Mouse (Mus musculus) liver, embryonic 14.5 days (tissue): ENCODE results near the gene Tbcc. TPM values are rescaled to one million over a fixed set of nuclear protein-coding genes. Genes with fewer than 3 reads are reported as not detected.

ENCODE experiments used
- ATAC-seq: fragments of 200-750 bp; cut with Nextera tagmentation; 2 replicates; pipeline ENCODE4 v1.8.0; 2017; ENCODE audit warnings: moderate number of reproducible peaks, mild to moderate bottlenecking, moderate library complexity; ENCODE audit not compliant: insufficient read depth
- DNase-seq, 3 experiments: peaks; one replicate each; pipeline ENCODE4 v3.0.0-alpha.2; 2012 to 2013; ENCODE audit warnings: low read depth in 3 of 3, low spot score in 3 of 3
- H3K27ac ChIP-seq: fragments of 300-500 bp; sonication (generic); 2 replicates; pipeline ENCODE4 v1.5.1; 2014; ENCODE audit warnings: moderate library complexity, mild to moderate bottlenecking, control low read depth, inconsistent platforms
- H3K27me3 ChIP-seq: fragments of 300-500 bp; sonication (generic); 2 replicates; pipeline ENCODE4 v1.6.1; 2014; ENCODE audit warnings: mild to moderate bottlenecking, low read length, moderate library complexity; ENCODE audit not compliant: control insufficient read depth, insufficient read depth
- H3K36me3 ChIP-seq: fragments of 300-500 bp; sonication (generic); replicated peaks from 2 replicates; pipeline ENCODE4 v1.6.1; 2014; ENCODE audit warnings: low read depth; ENCODE audit not compliant: control insufficient read depth, insufficient read depth
- H3K4me1 ChIP-seq, 2 experiments: fragments of 200-500 bp in 1 of 2; fragments of 300-500 bp in 1 of 2; sonication (generic) in 1 of 2; replicated peaks; 2 replicates each; pipeline ENCODE4 v1.6.1; 2012 to 2014; ENCODE audit warnings: antibody characterized with exemption in 1 of 2, inconsistent platforms in 1 of 2, low read length in 1 of 2; ENCODE audit not compliant: control insufficient read depth in 2 of 2, insufficient read depth in 2 of 2
- H3K4me2 ChIP-seq: fragments of 300-500 bp; sonication (generic); 2 replicates; pipeline ENCODE4 v1.6.1; 2014; ENCODE audit warnings: low read depth, mild to moderate bottlenecking, control low read depth, moderate library complexity
- H3K4me3 ChIP-seq, 2 experiments: fragments of 200-500 bp in 1 of 2; fragments of 300-500 bp in 1 of 2; sonication (generic) in 1 of 2; 2 replicates each; pipeline ENCODE4 v1.5.1; 2012 to 2014; ENCODE audit warnings: low read depth in 2 of 2, low read length in 2 of 2, mild to moderate bottlenecking in 2 of 2, control low read depth in 1 of 2, inconsistent platforms in 1 of 2, moderate library complexity in 1 of 2; ENCODE audit not compliant: insufficient read depth in 1 of 2
- H3K9ac ChIP-seq: fragments of 300-500 bp; sonication (generic); replicated peaks from 2 replicates; pipeline ENCODE4 v1.6.1; 2014; ENCODE audit warnings: mild to moderate bottlenecking, control low read depth, moderate library complexity
- H3K9me3 ChIP-seq: fragments of 300-500 bp; sonication (generic); 2 replicates; pipeline ENCODE4 v1.6.1; 2016; ENCODE audit warnings: low read length, mixed read lengths; ENCODE audit not compliant: control insufficient read depth
- CTCF ChIP-seq: IDR thresholded peaks from 2 replicates; pipeline ENCODE4 v1.5.1; 2016; ENCODE audit warnings: antibody characterized with exemption, low read depth, control low read depth
- EP300 ChIP-seq: IDR thresholded peaks from 2 replicates; pipeline ENCODE4 v1.6.1; 2016; ENCODE audit warnings: antibody characterized with exemption, low read depth
- WGBS: fragments of 180-500 bp; shearing (Covaris S2); extraction: QIAGEN DNeasy Blood & Tissue Kit; methylation state at CpG from one replicate; pipeline ENCODE4 v1.1.7; 2014; ENCODE audit not compliant: insufficient replicate concordance; 5-methylcytosine and 5-hydroxymethylcytosine counted together
- polyA plus RNA-seq, 2 experiments: library from polyadenylated mRNA; depleted of rRNA in 1 of 2; stranded (reverse) in 1 of 2; unstranded in 1 of 2; fragments of >200 nt; fragmentation: Nextera tagmentation in 1 of 2; extraction: Ambion mirVana in 1 of 2; gene quantifications; 2 replicates each; pipeline versions ENCODE4 v1.2.1 to v1.2.3; 2012 to 2014

Gene Tbcc
- polyA plus RNA-seq, 2 experiments: 9.4 to 23.1 TPM

DNA sequence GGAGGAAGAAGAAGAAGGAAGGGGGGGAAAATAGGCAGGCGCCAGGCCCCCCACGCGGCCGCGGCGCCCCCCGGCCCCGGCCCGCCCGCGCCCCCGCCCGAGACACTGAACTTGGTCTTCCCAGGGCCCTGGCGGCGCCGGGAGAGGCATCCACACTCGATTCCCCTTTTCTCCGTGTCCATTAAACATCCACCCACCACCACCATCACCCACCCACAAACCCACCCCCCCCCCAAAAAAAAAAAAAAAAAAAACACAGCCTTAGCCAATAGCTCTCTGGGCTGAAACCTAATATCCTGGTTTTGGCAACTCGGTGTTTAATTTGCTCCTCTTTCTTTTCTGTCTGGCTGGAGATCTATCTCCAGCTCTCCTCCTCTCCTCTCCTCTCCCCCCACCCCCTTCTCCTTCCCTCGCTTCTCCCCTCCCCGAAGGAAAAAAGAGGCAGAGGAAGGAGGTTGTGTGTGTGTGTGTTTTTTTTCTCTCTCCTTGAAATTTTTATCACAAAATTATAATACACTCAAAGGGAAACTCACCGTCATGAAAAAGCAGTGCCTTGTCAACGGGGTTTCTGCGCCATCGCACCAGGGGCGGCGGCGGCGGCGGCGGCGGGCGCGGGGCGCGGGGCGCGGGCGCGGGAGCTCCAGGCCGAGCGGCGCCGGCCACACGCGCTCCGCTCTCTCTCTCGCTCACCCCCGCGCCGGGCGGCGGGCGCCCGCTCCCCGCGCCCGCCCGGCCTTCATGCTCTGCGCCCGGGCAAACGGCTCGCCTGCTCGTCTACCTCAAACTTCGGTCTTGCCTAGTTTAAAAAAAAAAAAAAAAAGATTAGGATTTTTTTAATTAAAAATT, 32.4 kb upstream of the Tbcc start, which contains the start of gene Bicral:
TSS of gene Bicral (minus strand) at position 580 of the 846 bp plus-strand sequence.
- H3K4me2 ChIP-seq: peak within 1 kb of the TSS; percentile 65
- no peak for TF ChIP-seq CTCF
- no peak for TF ChIP-seq EP300
- H3K36me3 ChIP-seq: no peaks in the 10 kb centered on the region
- under 1% methylated on average over 62 of the region's 65 CpGs for WGBS
- H3K4me3 ChIP-seq: peak within 1 kb of the TSS; percentile 96 to 98
- no peaks in the 10 kb centered on the region for H3K27me3 ChIP-seq
- peaks cover 13 to 21% of the 10 kb centered on the region in 2 experiments for H3K4me1 ChIP-seq
- peak within 1 kb of the TSS; percentile 88 for H3K27ac ChIP-seq
- H3K9ac ChIP-seq: peak within 1 kb of the TSS; percentile 96
- ATAC-seq (peak; percentile 31), DNase-seq (peak in 1 of 3 experiments; percentile 24)
- H3K9me3 ChIP-seq: no peaks in the 10 kb centered on the region

DNA sequence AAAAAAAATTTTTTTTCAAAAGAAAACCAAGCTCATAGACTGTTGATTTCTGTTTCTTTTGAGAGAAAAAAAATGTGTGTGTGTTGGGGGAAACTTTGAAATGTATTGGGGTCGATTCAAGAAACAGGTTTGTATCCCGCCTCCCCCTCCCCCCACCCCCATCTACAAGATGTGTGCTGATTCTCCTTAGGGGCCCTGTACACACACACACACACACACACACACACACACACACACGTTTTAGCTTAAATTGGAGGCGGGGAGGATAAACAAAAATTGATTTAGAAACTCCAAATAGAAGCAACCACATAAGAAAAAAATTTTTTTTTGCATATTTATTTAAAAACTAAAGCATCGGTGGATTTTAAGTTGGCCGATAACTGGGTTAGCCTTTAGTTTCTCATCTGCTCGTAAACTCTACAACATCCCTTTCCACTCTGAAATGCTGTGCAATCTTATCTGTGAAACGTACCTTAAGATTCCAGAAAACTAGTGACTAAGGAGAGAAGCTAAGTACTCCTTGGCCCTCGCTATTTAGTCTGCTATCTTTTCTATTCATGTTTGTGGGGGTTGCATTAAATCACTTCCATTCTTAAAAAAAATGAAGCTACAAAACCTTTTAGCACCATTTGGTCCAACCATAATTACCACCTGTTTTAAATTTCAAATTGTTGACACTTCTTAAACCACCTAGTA, 31.6 kb upstream of the Tbcc start:
- no peaks in the 10 kb centered on the region for H3K27me3 ChIP-seq
- peak overlapping the region; percentile 65 for H3K4me2 ChIP-seq
- peak overlapping the region; percentile 96 for H3K9ac ChIP-seq
- ATAC-seq (no peak), DNase-seq (no peak)
- H3K36me3 ChIP-seq: no peaks in the 10 kb centered on the region
- peak overlapping the region; percentile 96 to 98; a peak in 3 of 4 replicates for H3K4me3 ChIP-seq
- H3K27ac ChIP-seq: peak overlapping the region; percentile 88
- 20% methylated on average over 9 of the region's 9 CpGs for WGBS
- H3K4me1 ChIP-seq: peaks cover 13 to 17% of the 10 kb centered on the region in 2 experiments
- TF ChIP-seq EP300 (no peak), CTCF (no peak)
- no peaks in the 10 kb centered on the region for H3K9me3 ChIP-seq

DNA sequence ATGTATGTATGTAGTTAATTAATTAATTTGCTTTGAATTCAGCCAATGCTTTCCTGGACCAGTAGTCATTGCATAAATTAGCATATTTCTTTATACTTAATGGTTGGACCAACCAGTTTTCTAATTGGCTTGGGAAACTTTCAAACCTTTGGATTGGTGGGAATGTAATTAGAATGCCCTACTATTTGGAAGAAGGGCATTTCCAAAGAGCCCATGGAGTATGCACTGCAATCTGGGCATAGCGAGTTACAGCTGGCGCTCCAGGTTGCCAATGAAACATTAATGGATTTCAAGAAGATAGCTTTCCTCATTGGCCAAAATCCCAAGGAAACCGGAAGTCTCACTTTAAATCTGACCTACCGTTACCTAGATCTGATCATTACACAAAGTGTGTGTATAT, 30.4 kb upstream of the Tbcc start:
- 89% methylated on average over 4 of the region's 4 CpGs for WGBS
- H3K4me3 ChIP-seq: no peak overlapping the region
- no peak overlapping the region for H3K9ac ChIP-seq
- H3K36me3 ChIP-seq: no peaks in the 10 kb centered on the region
- peaks cover 10 to 16% of the 10 kb centered on the region in 2 experiments for H3K4me1 ChIP-seq
- no peak for ATAC-seq
- no peaks in the 10 kb centered on the region for H3K9me3 ChIP-seq
- no peak for DNase-seq
- no peak overlapping the region for H3K27ac ChIP-seq
- no peaks in the 10 kb centered on the region for H3K27me3 ChIP-seq
- H3K4me2 ChIP-seq: no peak overlapping the region
- no peak for TF ChIP-seq EP300
- TF ChIP-seq CTCF: no peak

DNA sequence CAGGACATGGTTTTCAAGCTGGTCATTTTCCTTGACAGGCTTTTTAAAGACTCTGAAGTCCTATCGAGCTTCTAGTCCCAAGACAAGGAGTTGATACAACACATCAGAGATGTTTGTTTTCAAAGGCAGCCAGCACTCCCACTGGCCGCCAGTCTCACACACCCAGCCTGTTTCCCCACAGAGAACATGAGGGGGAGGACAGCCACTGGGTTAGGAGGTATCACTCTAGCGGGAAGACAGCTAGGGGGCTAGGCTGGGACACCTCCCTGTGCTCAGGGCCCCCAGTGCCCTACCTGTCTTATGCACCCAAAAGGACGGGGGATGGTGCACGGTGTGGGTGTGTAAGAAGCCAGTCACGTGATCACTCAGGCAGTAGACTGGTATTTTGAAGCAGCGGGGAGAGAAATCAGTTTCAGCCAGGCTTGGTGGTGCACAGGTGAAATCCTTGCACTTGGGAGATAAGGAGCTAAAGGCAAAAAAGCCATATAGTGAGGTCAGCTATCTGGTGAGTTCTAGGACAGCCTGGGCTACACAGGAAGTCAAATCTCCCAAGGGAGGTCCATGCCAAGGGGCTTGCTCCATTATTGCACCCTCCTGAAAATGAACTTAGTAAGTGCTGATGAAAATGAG, 25.8 kb upstream of the Tbcc start:
- Histone ChIP-seq H3K4me2 (no peak overlapping the region), H3K4me1 (peaks cover 0 to 9% of the 10 kb centered on the region in 2 experiments; a peak in 2 of 4 replicates), H3K27ac (no peak overlapping the region), H3K36me3 (no peaks in the 10 kb centered on the region), H3K4me3 (no peak overlapping the region), H3K9me3 (no peaks in the 10 kb centered on the region), H3K27me3 (no peaks in the 10 kb centered on the region), H3K9ac (no peak overlapping the region)
- 40% methylated on average over 7 of the region's 7 CpGs for WGBS
- DNase-seq (peak in 1 of 3 experiments; percentile 37), ATAC-seq (peak; percentile 70; the same call in 1 of the 2 replicates)
- peak; percentile 34; the same call in 1 of the 2 replicates for TF ChIP-seq EP300
- no peak for TF ChIP-seq CTCF
